Mouse (Mus musculus): ENCODE data around the gene Emid1.
"Not testable (repeated sequence)": the region's sequence is repeated elsewhere in the genome, so short reads cannot be mapped to it uniquely, and the experiment has no call there.

Gene Emid1

GRCm38 (mm10) chr11:5103986-5104509, 48.0 kb downstream of the Emid1 start:
- no peak for DNase-seq (ENCODE audit: low spot score in 2 of 2)

DNA sequence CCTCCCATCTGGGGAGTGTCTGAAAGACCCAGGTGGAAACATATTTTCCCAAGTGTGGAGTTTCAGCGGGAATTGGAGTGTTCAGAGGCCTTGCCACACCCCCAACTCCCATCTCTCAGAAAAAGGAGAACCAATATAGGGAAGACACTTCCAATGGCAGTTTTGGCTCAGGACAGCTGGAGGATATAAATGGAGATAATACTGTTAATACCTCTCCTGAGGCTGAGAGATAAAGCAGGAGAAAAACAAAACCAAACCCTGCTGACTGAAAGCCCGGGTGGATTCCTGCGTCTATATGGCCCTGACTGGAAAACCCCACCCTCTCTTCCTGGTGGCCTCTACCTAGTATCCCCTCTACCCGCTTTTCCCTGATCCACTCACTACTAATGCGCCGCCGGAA, 49.7 kb downstream of the Emid1 start:
- DNase-seq (ENCODE audit: low spot score in 2 of 2) = no peak

DNA sequence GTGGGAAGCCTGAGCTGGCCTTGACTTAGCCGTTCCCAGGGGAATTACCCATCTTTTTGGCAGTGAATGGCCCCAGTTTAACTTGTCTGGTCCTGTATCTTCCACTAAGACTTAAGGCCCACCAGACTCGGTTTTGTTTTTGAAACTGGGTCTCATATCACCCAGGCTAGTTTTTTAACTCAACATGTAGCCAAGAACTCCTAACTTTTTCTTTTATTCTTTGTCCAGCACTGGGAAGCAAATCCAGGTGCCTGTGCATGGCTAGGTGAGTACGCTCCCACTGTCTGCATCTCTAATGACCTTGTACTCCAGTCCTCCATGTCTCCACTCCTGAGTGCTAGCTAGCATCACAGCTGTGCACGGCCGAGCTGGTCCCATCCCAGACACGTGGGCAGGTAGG, 50.4 kb downstream of the Emid1 start:
- DNase-seq (ENCODE audit: low spot score in 2 of 2) = no peak

DNA sequence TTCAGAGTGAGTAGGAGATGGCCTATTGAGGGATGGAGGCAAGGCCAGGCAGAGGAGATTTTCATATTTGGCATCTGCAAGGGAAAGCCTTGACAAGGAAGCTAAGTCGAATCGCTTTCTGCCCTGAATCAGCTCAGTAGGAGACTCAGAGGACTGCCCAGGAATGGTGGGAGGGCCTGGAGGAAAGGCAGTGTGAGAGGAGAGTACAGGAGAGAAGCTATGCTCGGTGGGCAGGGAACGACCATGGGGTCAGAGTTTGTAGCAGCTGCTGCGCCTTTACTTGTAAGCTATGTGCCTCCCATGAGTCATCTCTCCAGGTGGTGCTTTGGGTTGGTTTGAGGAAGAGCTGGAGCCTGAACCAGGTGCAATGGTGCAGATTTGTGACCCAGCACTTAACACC, 51.3 kb downstream of the Emid1 start:
- DNase-seq (ENCODE audit: low spot score in 2 of 2) = no peak

- no peak for DNase-seq (ENCODE audit: low spot score in 2 of 2)
Measured at GRCm38 (mm10) chr11:5100283-5100682, 51.8 kb downstream of the Emid1 start.

GRCm38 (mm10) chr11:5099576-5100183, 52.4 kb downstream of the Emid1 start:
- peak; percentile 77 to 85 for DNase-seq (ENCODE audit: low spot score in 2 of 2)

DNA sequence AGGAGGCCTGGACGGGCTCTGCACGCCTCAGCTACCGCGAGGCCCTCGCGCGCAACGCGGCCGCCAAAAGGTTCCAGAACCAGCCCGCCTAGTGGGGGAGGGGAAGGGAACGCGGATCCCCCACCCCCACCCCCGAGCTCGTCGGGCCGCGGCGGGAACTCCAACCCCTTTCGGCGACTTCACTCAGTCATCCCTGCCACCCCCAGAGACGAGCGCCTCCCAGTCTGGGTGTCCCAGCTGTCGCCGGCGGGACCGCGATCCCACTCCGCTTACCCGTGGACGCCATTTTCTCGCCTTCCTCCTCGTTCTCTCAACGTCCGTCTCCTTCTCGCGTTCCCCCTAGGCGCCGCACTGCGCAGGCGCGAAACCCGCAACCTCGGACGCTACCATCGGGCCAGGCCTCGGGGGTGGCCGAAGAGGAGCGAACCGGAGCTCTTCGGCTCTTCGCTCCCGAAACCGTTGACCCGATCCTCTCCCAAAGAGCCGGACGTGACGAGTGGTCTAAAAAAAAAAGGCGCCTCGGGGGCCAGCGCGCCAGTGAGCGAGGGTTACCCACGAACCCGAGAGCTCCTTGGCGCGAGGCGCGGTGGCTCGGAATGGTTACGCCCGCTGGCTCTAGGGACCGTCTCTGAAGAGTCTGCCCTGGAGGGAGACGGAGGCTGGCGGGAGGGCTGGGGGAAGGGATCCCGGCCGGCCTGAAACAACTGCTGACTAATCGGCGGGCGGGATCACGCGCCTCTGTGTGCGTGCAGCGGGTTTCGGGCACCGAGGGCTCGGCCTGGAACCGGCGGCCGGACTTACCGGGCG, 53.1 kb downstream of the Emid1 start, which contains the start of the genes Rhbdd3 and Ewsr1:
TSS of gene Rhbdd3 (plus strand) at position 191 of the 807 bp plus-strand sequence.
TSS of gene Ewsr1 (minus strand) at position 531 of the 807 bp plus-strand sequence.
- peak; percentile 96 to 98 for DNase-seq (ENCODE audit: low spot score in 2 of 2)

- peak; percentile 65 to 69 for DNase-seq (ENCODE audit: low spot score in 2 of 2)
Measured at GRCm38 (mm10) chr11:5098035-5098735, 53.9 kb downstream of the Emid1 start.

DNA sequence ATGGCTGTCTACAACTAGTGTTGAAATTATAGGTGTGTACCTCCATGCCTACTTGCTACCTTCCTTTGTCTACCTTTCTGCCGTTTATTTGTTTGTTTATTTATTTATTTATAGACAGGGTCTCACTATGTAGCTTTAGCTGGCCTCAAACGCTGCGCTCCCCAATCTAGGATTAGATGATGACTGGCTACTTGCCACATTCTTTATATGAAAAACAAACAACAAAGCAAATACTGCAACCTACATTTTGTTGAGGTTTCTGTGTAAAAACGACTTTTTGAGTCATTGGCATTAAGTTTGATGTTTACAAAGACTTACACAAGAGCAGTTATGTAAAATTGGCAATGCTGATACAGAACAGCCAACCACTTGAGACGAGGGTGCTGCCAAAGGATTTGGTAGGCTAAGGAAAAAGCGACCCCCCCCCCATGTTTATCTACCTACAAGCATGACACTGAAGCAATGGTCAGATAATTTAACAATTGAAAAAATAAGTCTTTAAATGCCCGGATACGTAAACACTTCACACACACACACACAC, 55.5 kb downstream of the Emid1 start:
- DNase-seq (ENCODE audit: low spot score in 2 of 2) = no peak

DNA sequence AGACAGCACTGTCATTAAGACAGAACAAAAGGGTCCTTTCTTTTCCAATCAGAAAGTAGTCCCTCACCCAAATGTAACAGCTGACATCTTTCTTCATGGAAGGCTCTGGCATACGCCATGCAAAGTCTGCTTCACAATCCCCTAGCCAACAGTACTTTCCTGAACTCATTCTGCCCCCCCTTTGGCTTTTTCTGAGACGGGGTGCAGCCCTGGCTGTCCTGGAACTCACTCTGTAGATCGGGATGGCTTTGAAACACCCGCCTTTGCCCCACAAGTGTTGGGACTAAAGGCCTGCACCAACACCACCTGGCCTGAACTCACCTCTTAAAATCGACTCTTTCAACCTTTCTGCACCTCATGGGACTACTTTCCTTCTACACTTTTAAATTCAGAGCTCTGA, 56.2 kb downstream of the Emid1 start:
- DNase-seq (ENCODE audit: low spot score in 2 of 2) = no peak

DNA sequence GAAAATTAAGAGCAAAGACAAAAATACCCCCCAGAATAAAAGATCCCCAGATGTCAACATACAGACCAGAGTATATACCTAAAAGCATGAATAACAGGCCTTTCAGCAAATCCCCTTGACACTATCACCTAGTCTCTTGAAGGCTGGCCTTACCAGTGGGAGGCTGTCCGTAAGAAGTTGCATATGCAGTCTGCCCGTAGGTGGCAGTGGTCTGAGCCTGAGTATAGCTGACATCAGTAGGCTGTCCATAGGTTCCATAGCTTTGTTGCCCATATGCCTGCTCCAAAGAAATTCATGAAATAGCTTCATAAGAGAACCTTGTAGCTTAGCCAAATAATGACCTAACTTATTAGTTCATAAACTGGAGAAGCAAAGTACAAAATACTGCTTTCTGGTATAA, 60.4 kb downstream of the Emid1 start:
- DNase-seq (ENCODE audit: low spot score in 2 of 2) = no peak

GRCm38 (mm10) chr11:5089147-5089546, 62.9 kb downstream of the Emid1 start:
- no peak for DNase-seq (ENCODE audit: low spot score in 2 of 2)

GRCm38 (mm10) chr11:5076843-5077242, 75.2 kb downstream of the Emid1 start:
- not testable (repeated sequence) for DNase-seq (ENCODE audit: low spot score in 2 of 2)

GRCm38 (mm10) chr11:5075760-5076159, 76.3 kb downstream of the Emid1 start:
- DNase-seq (ENCODE audit: low spot score in 2 of 2) = no peak

GRCm38 (mm10) chr11:5074882-5075281, 77.2 kb downstream of the Emid1 start:
- no peak for DNase-seq (ENCODE audit: low spot score in 2 of 2)

- no peak for DNase-seq (ENCODE audit: low spot score in 2 of 2)
Measured at GRCm38 (mm10) chr11:5068126-5068971, 83.7 kb downstream of the Emid1 start.

DNA sequence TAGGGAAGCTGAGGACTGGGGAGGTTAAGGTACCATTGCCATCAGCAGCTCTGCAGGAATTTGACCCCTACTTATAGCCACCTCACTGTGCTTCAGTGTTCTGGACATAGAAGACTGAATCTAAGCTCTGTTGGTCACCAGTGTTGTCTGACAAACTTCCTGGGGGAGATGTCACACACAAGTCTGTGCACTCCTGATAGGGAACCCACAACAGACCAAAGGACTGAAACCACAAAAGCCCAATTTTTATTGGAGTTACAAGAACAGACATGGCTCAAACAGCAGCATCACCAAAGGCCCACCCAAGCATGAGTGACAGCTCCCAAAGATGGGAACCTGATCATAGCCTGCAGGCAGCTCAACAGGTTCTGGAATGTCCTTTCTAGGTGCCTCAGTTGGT, 85.0 kb downstream of the Emid1 start:
- DNase-seq (ENCODE audit: low spot score in 2 of 2) = no peak

GRCm38 (mm10) chr11:5065056-5065821, 86.8 kb downstream of the Emid1 start, which contains the start of gene Gas2l1:
TSS of gene Gas2l1 (minus strand) at chr11:5065327.
- peak; percentile 86 to 87 for DNase-seq (ENCODE audit: low spot score in 2 of 2)

GRCm38 (mm10) chr11:5064282-5065055, 87.6 kb downstream of the Emid1 start:
- peak; percentile 40 to 42 for DNase-seq (ENCODE audit: low spot score in 2 of 2)

Measured in right cerebral cortex, adult 2 months (tissue).